Mouse (Mus musculus): ENCODE measurements around the gene Mpzl3. TPM values are rescaled to one million over a fixed set of nuclear protein-coding genes. Genes with fewer than 3 reads are reported as not detected.
A peak's percentile ranks its signal among the peaks of the same experiment; 100 is the strongest.

Mpzl3 gene
- polyA plus RNA-seq, 1 experiment from 2014 or later: 3.5 TPM

GRCm38 (mm10) chr9:45119316-45119953 lies 64.4 kb downstream of the Mpzl3 start:
- H3K4me2 ChIP-seq (ENCODE audit: low read length): no peak overlapping the region
- peak; percentile 47; the same call in 1 of the 2 replicates for TF ChIP-seq CTCF (IDR thresholded peaks at IDR 0.05; ENCODE audit: low read depth)
- DNase-seq (ENCODE audit: low spot score): no peak

GRCm38 (mm10) chr9:45119954-45120530 lies 65.1 kb downstream of the Mpzl3 start:
- no peak for TF ChIP-seq CTCF (IDR thresholded peaks at IDR 0.05; ENCODE audit: low read depth)
- Histone ChIP-seq H3K4me3 (replicated peaks; ENCODE audit: low read depth, low read length) (no peak overlapping the region), H3K9ac (ENCODE audit: low read depth, low read length) (no peak overlapping the region), H3K27me3 (ENCODE audit: insufficient read depth, low read length) (no peaks in the 10 kb centered on the region; the same call in 1 of the 2 replicates), H3K4me1 (replicated peaks; ENCODE audit: insufficient read depth, low read length) (peaks cover 11% of the 10 kb centered on the region; the same call in 1 of the 2 replicates), H3K9me3 (replicated peaks; ENCODE audit: low read length) (no peaks in the 10 kb centered on the region), H3K4me2 (ENCODE audit: low read length) (no peak overlapping the region), H3K36me3 (ENCODE audit: insufficient read depth, low read length) (no peaks in the 10 kb centered on the region), H3K27ac (no peak overlapping the region)
- WGBS: 89% methylated on average over 14 of the region's 14 CpGs
- DNase-seq (ENCODE audit: low spot score) (no peak), ATAC-seq (replicated peaks; ENCODE audit: low FRiP score, low read depth) (no peak)

More at GRCm38 (mm10) chr9:45119316-45119953, 64.4 kb downstream of the Mpzl3 start:
- Histone ChIP-seq H3K9me3 (replicated peaks; ENCODE audit: low read length) (no peaks in the 10 kb centered on the region), H3K9ac (ENCODE audit: low read depth, low read length) (no peak overlapping the region), H3K36me3 (ENCODE audit: insufficient read depth, low read length) (no peaks in the 10 kb centered on the region), H3K27ac (no peak overlapping the region), H3K27me3 (ENCODE audit: insufficient read depth, low read length) (no peaks in the 10 kb centered on the region; the same call in 1 of the 2 replicates), H3K4me3 (replicated peaks; ENCODE audit: low read depth, low read length) (no peak overlapping the region), H3K4me1 (replicated peaks; ENCODE audit: insufficient read depth, low read length) (peaks cover 11% of the 10 kb centered on the region; the same call in 1 of the 2 replicates)
- 91% methylated on average over 8 of the region's 8 CpGs for WGBS
- no peak for ATAC-seq (replicated peaks; ENCODE audit: low FRiP score, low read depth)

DNA sequence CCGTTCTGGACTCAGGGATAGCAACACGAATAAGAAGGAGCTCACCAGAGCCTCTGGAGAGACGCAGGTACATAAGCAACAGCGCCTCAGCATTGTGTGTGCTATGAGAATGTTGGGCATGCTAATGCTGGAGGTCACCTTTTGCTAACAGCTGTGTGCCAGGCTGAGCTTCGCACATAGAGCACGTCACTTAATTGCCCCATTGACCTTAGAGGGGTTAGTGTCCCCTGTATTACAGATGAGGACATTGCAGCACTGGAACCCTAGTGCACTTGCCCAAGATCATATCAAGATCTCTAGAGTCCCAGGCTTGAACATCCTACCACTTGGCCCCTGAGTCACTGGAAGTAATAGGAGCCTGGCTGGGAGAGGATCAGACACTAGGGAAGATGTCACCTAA lies 65.6 kb downstream of the Mpzl3 start:
- Histone ChIP-seq H3K9ac (ENCODE audit: low read depth, low read length) (no peak overlapping the region), H3K27me3 (ENCODE audit: insufficient read depth, low read length) (no peaks in the 10 kb centered on the region; the same call in 1 of the 2 replicates), H3K4me3 (replicated peaks; ENCODE audit: low read depth, low read length) (no peak overlapping the region), H3K36me3 (ENCODE audit: insufficient read depth, low read length) (no peaks in the 10 kb centered on the region), H3K27ac (no peak overlapping the region), H3K4me2 (ENCODE audit: low read length) (no peak overlapping the region), H3K9me3 (replicated peaks; ENCODE audit: low read length) (no peaks in the 10 kb centered on the region), H3K4me1 (replicated peaks; ENCODE audit: insufficient read depth, low read length) (peaks cover 11% of the 10 kb centered on the region; the same call in 1 of the 2 replicates)
- WGBS: 92% methylated on average over 6 of the region's 6 CpGs
- ATAC-seq (replicated peaks; ENCODE audit: low FRiP score, low read depth) (no peak), DNase-seq (ENCODE audit: low spot score) (no peak)
- TF ChIP-seq CTCF (IDR thresholded peaks at IDR 0.05; ENCODE audit: low read depth): no peak

DNA sequence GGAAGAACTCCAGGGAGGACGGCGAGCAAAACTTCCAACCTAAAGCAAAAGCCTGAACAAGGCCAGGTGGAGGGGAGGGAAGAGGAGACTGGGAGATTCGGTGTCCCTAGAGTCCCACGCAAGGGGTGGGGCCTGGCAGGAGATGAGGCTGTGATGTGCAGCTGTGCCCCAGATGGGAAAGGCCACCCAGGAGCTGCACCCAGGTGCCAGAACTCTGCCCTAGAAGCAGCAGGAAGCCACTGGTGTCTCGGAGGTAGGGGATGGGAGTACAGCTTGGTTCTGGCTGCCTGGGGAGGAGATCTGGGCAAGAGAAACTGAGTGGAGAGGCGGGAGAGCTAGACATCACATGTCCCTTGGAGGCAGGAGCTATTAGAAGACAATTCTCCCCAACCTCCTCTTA lies 66.0 kb downstream of the Mpzl3 start:
- Histone ChIP-seq H3K27ac (no peak overlapping the region), H3K27me3 (ENCODE audit: insufficient read depth, low read length) (no peaks in the 10 kb centered on the region; the same call in 1 of the 2 replicates), H3K36me3 (ENCODE audit: insufficient read depth, low read length) (no peaks in the 10 kb centered on the region), H3K9me3 (replicated peaks; ENCODE audit: low read length) (no peaks in the 10 kb centered on the region), H3K4me2 (ENCODE audit: low read length) (no peak overlapping the region), H3K4me3 (replicated peaks; ENCODE audit: low read depth, low read length) (no peak overlapping the region), H3K9ac (ENCODE audit: low read depth, low read length) (no peak overlapping the region), H3K4me1 (replicated peaks; ENCODE audit: insufficient read depth, low read length) (peaks cover 11% of the 10 kb centered on the region; the same call in 1 of the 2 replicates)
- WGBS: 63% methylated on average over 6 of the region's 6 CpGs
- TF ChIP-seq CTCF (IDR thresholded peaks at IDR 0.05; ENCODE audit: low read depth): no peak
- ATAC-seq (replicated peaks; ENCODE audit: low FRiP score, low read depth) (no peak), DNase-seq (ENCODE audit: low spot score) (no peak)

DNA sequence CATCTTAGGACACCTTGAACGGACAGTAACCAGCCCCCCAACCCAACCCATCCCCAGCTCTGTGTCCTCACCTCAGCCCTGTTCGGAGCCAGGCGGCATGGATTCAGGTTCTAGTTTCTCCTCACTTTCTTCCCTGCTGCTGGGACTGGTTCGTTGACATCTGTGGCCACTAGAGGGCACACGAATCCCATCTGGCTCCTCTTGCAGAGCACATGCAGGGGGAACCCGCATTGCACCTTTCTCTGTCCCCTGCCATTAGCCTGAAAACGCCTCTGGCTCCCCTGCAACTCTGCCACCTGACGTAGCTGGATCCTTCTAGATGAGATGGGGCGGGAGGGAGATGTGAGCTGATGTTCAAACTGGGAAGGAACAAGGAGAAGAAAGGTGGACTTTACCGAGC lies 66.8 kb downstream of the Mpzl3 start:
- H3K9ac ChIP-seq (ENCODE audit: low read depth, low read length): peak overlapping the region; percentile 18; the same call in 1 of the 2 replicates
- H3K27me3 ChIP-seq (ENCODE audit: insufficient read depth, low read length): no peaks in the 10 kb centered on the region
- peak overlapping the region; percentile 27; the same call in 1 of the 2 replicates for H3K4me2 ChIP-seq (ENCODE audit: low read length)
- H3K27ac ChIP-seq: no peak overlapping the region
- peak; percentile 93 for TF ChIP-seq CTCF (IDR thresholded peaks at IDR 0.05; ENCODE audit: low read depth)
- H3K4me1 ChIP-seq (replicated peaks; ENCODE audit: insufficient read depth, low read length): peaks cover 11% of the 10 kb centered on the region; the same call in 1 of the 2 replicates
- no peaks in the 10 kb centered on the region for H3K36me3 ChIP-seq (ENCODE audit: insufficient read depth, low read length)
- peak; percentile 40; the same call in 1 of the 2 replicates for ATAC-seq (replicated peaks; ENCODE audit: low FRiP score, low read depth)
- H3K4me3 ChIP-seq (replicated peaks; ENCODE audit: low read depth, low read length): no peak overlapping the region
- peak; percentile 84 for DNase-seq (ENCODE audit: low spot score)
- 0% methylated on average over 10 of the region's 10 CpGs for WGBS
- H3K9me3 ChIP-seq (replicated peaks; ENCODE audit: low read length): no peaks in the 10 kb centered on the region

GRCm38 (mm10) chr9:45122209-45122761 lies 67.3 kb downstream of the Mpzl3 start:
- no peaks in the 10 kb centered on the region for H3K36me3 ChIP-seq (ENCODE audit: insufficient read depth, low read length)
- H3K9me3 ChIP-seq (replicated peaks; ENCODE audit: low read length): no peaks in the 10 kb centered on the region
- DNase-seq (ENCODE audit: low spot score): no peak
- H3K27ac ChIP-seq: no peak overlapping the region
- no peak for ATAC-seq (replicated peaks; ENCODE audit: low FRiP score, low read depth)
- H3K27me3 ChIP-seq (ENCODE audit: insufficient read depth, low read length): no peaks in the 10 kb centered on the region
- peaks cover 11% of the 10 kb centered on the region; the same call in 1 of the 2 replicates for H3K4me1 ChIP-seq (replicated peaks; ENCODE audit: insufficient read depth, low read length)
- H3K4me2 ChIP-seq (ENCODE audit: low read length): peak overlapping the region; percentile 27; the same call in 1 of the 2 replicates
- 26% methylated on average over 9 of the region's 9 CpGs for WGBS
- H3K4me3 ChIP-seq (replicated peaks; ENCODE audit: low read depth, low read length): no peak overlapping the region
- H3K9ac ChIP-seq (ENCODE audit: low read depth, low read length): peak overlapping the region; percentile 18; the same call in 1 of the 2 replicates
- TF ChIP-seq CTCF (IDR thresholded peaks at IDR 0.05; ENCODE audit: low read depth): no peak
